Mouse (Mus musculus) c-Kit-positive CD71-positive TER-119-negative erythroid progenitor cells, embryonic 14.5 days (primary cell): Measurements from ENCODE around the gene Fam205a2.
"Not testable (repeated sequence)": the region's sequence is repeated elsewhere in the genome, so short reads cannot be mapped to it uniquely, and the experiment has no call there.

ENCODE experiments used
- DNase-seq: peaks from one replicate; pipeline ENCODE4 v3.0.0-alpha.2; 2013; ENCODE audit warnings: low read depth

Gene Fam205a2

DNA sequence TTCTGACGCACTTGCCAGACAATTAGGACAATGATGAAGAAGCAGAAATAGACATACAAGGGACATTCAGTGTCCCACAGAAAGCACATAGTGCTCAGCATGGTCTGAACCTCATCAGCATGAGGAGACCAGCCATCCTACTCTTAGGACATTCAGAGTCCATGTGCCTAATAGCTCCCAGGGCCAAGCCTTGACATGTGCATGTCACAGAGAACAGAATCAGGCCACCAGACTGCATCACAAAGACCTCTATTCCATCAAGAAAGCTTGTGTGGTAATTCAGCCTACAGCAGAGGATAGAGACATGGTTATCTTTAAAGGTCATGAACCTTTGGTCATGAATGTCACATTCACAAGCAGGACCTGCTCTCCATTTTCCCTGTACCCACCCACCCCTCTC lies at the start of gene Fam205a2:
Fam205a2 (minus strand) TSS at position 101 of the 400 bp plus-strand sequence.
- not testable (repeated sequence) for DNase-seq
